Mouse (Mus musculus) embryonic facial prominence, embryonic 13.5 days (tissue): ENCODE measurements around the gene Tpp1. TPM values are rescaled to one million over a fixed set of nuclear protein-coding genes. Genes with fewer than 3 reads are reported as not detected.
A peak's percentile ranks its signal among the peaks of the same experiment; 100 is the strongest.

Experiments used
- ATAC-seq: fragments of 200-750 bp; cut with Nextera tagmentation; 2 replicates; pipeline ENCODE4 v1.8.0; 2017; ENCODE audit warnings: low read depth; ENCODE audit not compliant: insufficient number of reproducible peaks, insufficient read depth, low FRiP score, low TSS enrichment
- H3K27ac ChIP-seq: fragments of 300-500 bp; sonication (generic); 2 replicates; pipeline ENCODE4 v1.5.1; 2015; ENCODE audit warnings: moderate library complexity, mild to moderate bottlenecking, inconsistent platforms
- H3K27me3 ChIP-seq: fragments of 300-500 bp; sonication (generic); 2 replicates; pipeline ENCODE4 v1.6.1; 2015; ENCODE audit warnings: mild to moderate bottlenecking, inconsistent platforms
- H3K36me3 ChIP-seq: fragments of 300-500 bp; sonication (generic); 2 replicates; pipeline ENCODE4 v1.6.1; 2015; ENCODE audit warnings: mild to moderate bottlenecking, inconsistent platforms
- H3K4me1 ChIP-seq: fragments of 300-500 bp; sonication (generic); 2 replicates; pipeline ENCODE4 v1.6.1; 2015; ENCODE audit warnings: inconsistent platforms
- H3K4me2 ChIP-seq: fragments of 300-500 bp; sonication (generic); 2 replicates; pipeline ENCODE4 v1.6.1; 2015; ENCODE audit warnings: moderate library complexity, mild to moderate bottlenecking, inconsistent platforms
- H3K4me3 ChIP-seq: fragments of 300-500 bp; sonication (generic); 2 replicates; pipeline ENCODE4 v1.5.1; 2015; ENCODE audit warnings: mild to moderate bottlenecking, inconsistent platforms
- H3K9ac ChIP-seq: fragments of 300-500 bp; sonication (generic); 2 replicates; pipeline ENCODE4 v1.6.1; 2015; ENCODE audit warnings: mild to moderate bottlenecking, inconsistent platforms
- H3K9me3 ChIP-seq: fragments of 300-500 bp; sonication (generic); 2 replicates; pipeline ENCODE4 v1.6.1; 2016; ENCODE audit warnings: inconsistent platforms
- WGBS: fragments of 180-500 bp; shearing (Covaris S2); methylation state at CpG from one replicate; pipeline ENCODE4 v1.1.7; 2015; ENCODE audit warnings: mixed read lengths; 5-methylcytosine and 5-hydroxymethylcytosine counted together
- polyA plus RNA-seq: library from polyadenylated mRNA; unstranded; fragments of >200 nt; fragmentation: Nextera tagmentation; extraction: Ambion mirVana; gene quantifications from 2 replicates; pipeline ENCODE4 v1.2.1, GENCODE M21; 2015

The Tpp1 gene
- polyA plus RNA-seq, 1 experiment from 2014 or later: 44.0 TPM

DNA sequence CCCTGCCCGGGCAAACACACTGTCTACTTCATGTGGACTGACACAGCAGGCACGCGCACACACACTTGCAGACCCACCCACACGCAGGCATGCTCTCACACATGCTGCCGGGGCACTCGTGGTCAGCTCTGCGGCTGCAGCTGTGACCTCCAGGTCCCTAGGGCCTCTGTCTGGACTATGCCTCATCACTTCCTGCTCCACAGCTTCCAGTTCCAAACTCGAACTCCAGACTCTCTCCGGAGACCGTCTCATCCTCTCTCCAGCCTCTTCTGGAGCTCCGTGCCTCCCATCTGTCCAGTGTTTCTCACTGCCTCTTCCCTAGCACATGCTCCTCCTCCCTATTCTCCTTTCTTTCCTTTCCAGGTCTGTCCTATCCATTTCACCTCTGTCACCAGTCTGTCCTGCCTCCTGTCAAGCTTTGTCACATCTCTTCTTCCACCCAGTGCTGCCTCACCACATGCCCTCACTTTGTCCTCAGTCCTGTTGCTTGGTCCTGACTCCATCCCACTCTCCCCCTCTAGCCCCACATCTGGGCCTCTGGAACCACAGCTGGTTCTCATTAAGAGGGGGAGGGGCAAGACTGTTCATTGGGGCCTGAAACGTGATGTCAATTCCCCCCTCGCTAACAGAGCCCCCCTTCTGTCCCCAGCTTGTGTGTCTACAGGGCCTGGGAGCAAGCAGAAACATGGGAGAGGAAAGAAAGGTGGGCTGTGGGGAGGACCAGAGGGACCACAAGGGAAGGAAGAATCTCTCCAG lies 25.9 kb upstream of the Tpp1 start:
- H3K9me3 ChIP-seq: no peaks in the 10 kb centered on the region
- peak overlapping the region; percentile 66 for H3K9ac ChIP-seq
- peak; percentile 88 for ATAC-seq
- H3K4me2 ChIP-seq: peak overlapping the region; percentile 66
- no peaks in the 10 kb centered on the region for H3K27me3 ChIP-seq
- peak overlapping the region; percentile 98 for H3K27ac ChIP-seq
- peak overlapping the region; percentile 43 for H3K4me3 ChIP-seq
- H3K4me1 ChIP-seq: peaks cover 81% of the 10 kb centered on the region
- 18% methylated on average over 13 of the region's 13 CpGs for WGBS
- peaks cover 50% of the 10 kb centered on the region for H3K36me3 ChIP-seq

GRCm38 (mm10) chr7:105777316-105777715 lies 25.3 kb upstream of the Tpp1 start:
- WGBS: 79% methylated on average over 1 of the region's 1 CpGs
- Histone ChIP-seq H3K27me3 (no peaks in the 10 kb centered on the region), H3K9me3 (no peaks in the 10 kb centered on the region), H3K27ac (peak overlapping the region; percentile 98), H3K4me1 (peaks cover 78% of the 10 kb centered on the region), H3K36me3 (peaks cover 53% of the 10 kb centered on the region), H3K4me2 (peak overlapping the region; percentile 66), H3K4me3 (peak overlapping the region; percentile 43), H3K9ac (peak overlapping the region; percentile 66)
- ATAC-seq: no peak

DNA sequence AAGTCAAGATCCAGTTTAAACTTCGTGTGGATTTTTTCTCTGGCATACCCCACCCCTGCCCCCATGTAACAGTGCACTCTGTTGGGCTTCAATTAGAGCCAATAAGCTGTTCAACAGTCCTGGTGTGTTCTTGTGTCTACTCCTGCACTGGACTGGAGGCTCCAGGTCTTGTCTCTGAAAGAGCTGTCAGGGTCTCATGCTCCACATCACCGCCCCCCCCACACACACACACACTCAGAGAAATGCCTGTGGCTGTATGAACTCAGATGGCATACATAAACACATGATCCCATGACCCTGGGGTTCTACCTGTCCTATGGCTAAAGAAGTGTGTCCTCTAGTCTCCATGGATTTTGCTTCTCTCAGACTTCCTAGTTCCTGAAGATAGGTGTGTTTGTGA lies 24.0 kb upstream of the Tpp1 start:
- no peak overlapping the region for H3K4me3 ChIP-seq
- H3K9ac ChIP-seq: no peak overlapping the region
- no peak overlapping the region for H3K27ac ChIP-seq
- H3K36me3 ChIP-seq: peaks cover 53% of the 10 kb centered on the region
- WGBS: 76% methylated on average over 2 of the region's 2 CpGs
- no peaks in the 10 kb centered on the region for H3K27me3 ChIP-seq
- no peak overlapping the region for H3K4me2 ChIP-seq
- ATAC-seq: no peak
- H3K4me1 ChIP-seq: peaks cover 84% of the 10 kb centered on the region
- H3K9me3 ChIP-seq: no peaks in the 10 kb centered on the region

DNA sequence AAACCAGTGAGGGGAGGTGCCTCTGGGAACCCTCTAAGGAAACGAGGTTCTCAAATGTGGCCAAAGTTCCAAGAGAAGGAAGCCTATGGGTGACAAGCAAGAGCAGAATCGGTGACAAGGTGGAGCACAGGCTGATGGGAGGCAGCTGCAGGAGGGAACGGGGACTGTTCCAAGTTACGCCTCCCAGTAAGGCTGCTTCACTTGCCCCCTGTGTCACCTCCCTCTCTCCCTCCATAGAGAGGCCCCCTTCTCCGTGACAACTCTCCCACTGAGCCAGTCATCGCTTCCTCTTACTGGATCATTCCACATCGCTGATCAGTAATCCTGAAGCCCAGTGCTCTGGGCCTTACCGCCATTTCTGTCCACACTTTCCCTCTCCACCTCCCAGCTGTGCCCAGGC lies 22.6 kb upstream of the Tpp1 start:
- Histone ChIP-seq H3K27me3 (no peaks in the 10 kb centered on the region), H3K4me1 (peaks cover 76% of the 10 kb centered on the region), H3K27ac (no peak overlapping the region), H3K36me3 (peaks cover 54% of the 10 kb centered on the region), H3K4me2 (no peak overlapping the region), H3K9ac (no peak overlapping the region), H3K9me3 (no peaks in the 10 kb centered on the region), H3K4me3 (no peak overlapping the region)
- ATAC-seq: no peak
- WGBS: 62% methylated on average over 8 of the region's 8 CpGs

GRCm38 (mm10) chr7:105773041-105773440 lies 21.0 kb upstream of the Tpp1 start:
- 69% methylated on average over 5 of the region's 5 CpGs for WGBS
- Histone ChIP-seq H3K36me3 (peaks cover 64% of the 10 kb centered on the region), H3K4me1 (peaks cover 70% of the 10 kb centered on the region)

GRCm38 (mm10) chr7:105772331-105772730 lies 20.3 kb upstream of the Tpp1 start:
- WGBS: 96% methylated on average over 15 of the region's 15 CpGs

More at GRCm38 (mm10) chr7:105773041-105773440, 21.0 kb upstream of the Tpp1 start:
- Histone ChIP-seq H3K27ac (no peak overlapping the region), H3K4me2 (no peak overlapping the region), H3K9ac (no peak overlapping the region), H3K4me3 (no peak overlapping the region), H3K9me3 (no peaks in the 10 kb centered on the region), H3K27me3 (no peaks in the 10 kb centered on the region)
- ATAC-seq: no peak

GRCm38 (mm10) chr7:105769959-105770358 lies 17.9 kb upstream of the Tpp1 start:
- Histone ChIP-seq H3K36me3 (peaks cover 78% of the 10 kb centered on the region), H3K27ac (no peak overlapping the region), H3K9ac (no peak overlapping the region), H3K4me1 (peaks cover 47% of the 10 kb centered on the region), H3K4me2 (no peak overlapping the region), H3K4me3 (no peak overlapping the region), H3K27me3 (no peaks in the 10 kb centered on the region), H3K9me3 (no peaks in the 10 kb centered on the region)
- no peak for ATAC-seq
- 85% methylated on average over 3 of the region's 3 CpGs for WGBS

More at GRCm38 (mm10) chr7:105772331-105772730, 20.3 kb upstream of the Tpp1 start:
- Histone ChIP-seq H3K27ac (no peak overlapping the region), H3K36me3 (peaks cover 71% of the 10 kb centered on the region), H3K9me3 (no peaks in the 10 kb centered on the region), H3K27me3 (no peaks in the 10 kb centered on the region), H3K4me1 (peaks cover 69% of the 10 kb centered on the region), H3K9ac (no peak overlapping the region), H3K4me3 (no peak overlapping the region), H3K4me2 (no peak overlapping the region)
- ATAC-seq: no peak

DNA sequence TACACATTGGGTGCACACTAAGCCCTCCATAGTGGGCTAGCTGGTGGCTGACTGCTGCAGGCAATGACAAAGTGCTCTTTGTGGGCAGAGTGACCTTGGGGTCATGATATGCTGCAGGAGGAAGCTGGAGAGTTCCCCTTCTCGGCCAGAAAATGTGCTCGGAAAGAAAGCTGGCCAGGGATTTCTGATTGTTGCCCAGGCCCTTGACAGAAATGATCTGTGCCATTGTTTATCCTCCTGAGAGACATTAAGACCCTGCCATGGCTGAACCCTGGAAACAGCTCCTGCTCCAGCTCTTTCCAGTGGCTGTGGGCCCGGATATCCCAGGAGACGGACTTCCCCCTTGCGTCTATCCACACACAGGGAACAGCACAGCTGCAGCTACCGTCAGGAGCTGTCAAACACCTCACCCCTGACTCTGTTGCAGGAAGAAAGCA lies 15.7 kb upstream of the Tpp1 start:
- peaks cover 30% of the 10 kb centered on the region; the same call in 1 of the 2 replicates for H3K4me1 ChIP-seq
- 26% methylated on average over 6 of the region's 6 CpGs for WGBS
- H3K27me3 ChIP-seq: no peaks in the 10 kb centered on the region; the same call in 1 of the 2 replicates
- no peak overlapping the region for H3K4me3 ChIP-seq
- no peak overlapping the region for H3K9ac ChIP-seq
- H3K36me3 ChIP-seq: peaks cover 88% of the 10 kb centered on the region
- no peak overlapping the region for H3K4me2 ChIP-seq
- no peak for ATAC-seq
- H3K27ac ChIP-seq: peak overlapping the region; percentile 34; the same call in 1 of the 2 replicates
- H3K9me3 ChIP-seq: no peaks in the 10 kb centered on the region

DNA sequence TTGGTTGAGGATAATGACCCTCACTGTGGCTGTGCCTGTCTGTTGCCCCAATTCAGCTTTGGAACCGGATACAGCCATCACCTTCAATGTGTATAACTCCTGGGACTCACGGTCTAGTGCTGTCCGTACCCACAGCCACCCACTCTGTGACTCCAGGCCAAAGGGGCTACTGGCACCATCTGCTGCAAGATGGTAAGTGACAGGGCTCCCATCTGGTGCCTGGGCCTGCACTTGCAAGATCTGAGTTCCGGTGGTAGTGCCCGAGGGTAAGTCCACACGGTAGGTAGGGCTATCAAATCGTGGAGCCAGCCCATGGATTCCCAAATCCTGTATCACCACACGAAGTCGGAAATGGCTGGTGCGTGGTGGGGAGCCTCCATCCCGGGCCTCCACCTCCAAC lies 12.3 kb upstream of the Tpp1 start:
- no peaks in the 10 kb centered on the region for H3K9me3 ChIP-seq
- no peak overlapping the region for H3K4me3 ChIP-seq
- WGBS: 91% methylated on average over 11 of the region's 11 CpGs
- no peak overlapping the region for H3K4me2 ChIP-seq
- no peak overlapping the region for H3K9ac ChIP-seq
- peaks cover 81% of the 10 kb centered on the region for H3K36me3 ChIP-seq
- ATAC-seq: no peak
- peaks cover 17% of the 10 kb centered on the region; the same call in 1 of the 2 replicates for H3K4me1 ChIP-seq
- H3K27ac ChIP-seq: no peak overlapping the region
- H3K27me3 ChIP-seq: no peaks in the 10 kb centered on the region; the same call in 1 of the 2 replicates

DNA sequence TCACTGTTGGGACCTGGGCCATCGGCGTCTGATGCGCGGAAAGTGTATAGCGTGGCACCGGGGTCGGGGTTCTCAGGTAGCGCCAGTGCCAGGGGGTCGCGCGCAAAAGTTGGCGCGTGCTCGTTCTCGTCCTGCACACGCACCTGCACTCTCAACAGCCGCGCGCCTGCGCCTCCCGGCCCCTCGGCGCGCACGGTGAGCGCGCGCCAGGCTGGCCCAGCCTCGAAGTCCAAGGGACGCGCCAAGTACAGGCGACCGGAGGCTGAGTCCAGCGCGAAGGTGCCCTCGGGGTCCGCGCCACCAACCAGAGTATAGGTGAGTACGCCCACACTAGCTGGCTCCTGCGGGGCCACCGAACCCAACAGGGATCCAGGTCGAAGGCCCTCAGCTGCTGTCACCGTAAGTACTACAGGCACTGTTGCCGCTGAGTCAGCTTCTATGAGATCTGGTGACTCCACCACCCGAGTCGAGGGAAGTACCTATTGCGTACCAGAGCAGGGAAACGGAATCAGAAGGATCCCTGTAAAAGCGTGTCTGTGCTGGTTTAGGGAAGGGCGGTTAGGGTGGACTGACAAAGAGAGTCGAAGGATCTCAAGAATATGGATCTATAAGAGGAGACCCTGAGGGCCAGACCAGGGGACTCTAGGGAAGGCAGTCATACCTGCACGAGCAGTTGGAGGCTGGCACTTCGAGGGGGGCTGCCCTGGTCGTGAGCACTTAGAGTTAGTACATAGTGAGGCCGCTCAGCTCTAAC lies 10.7 kb upstream of the Tpp1 start:
- ATAC-seq: no peak
- no peaks in the 10 kb centered on the region for H3K9me3 ChIP-seq
- H3K27me3 ChIP-seq: no peaks in the 10 kb centered on the region; the same call in 1 of the 2 replicates
- 31% methylated on average over 55 of the region's 55 CpGs for WGBS
- H3K4me2 ChIP-seq: peak overlapping the region; percentile 37
- no peak overlapping the region for H3K27ac ChIP-seq
- peaks cover 3% of the 10 kb centered on the region; the same call in 1 of the 2 replicates for H3K4me1 ChIP-seq
- H3K36me3 ChIP-seq: peaks cover 85% of the 10 kb centered on the region
- H3K9ac ChIP-seq: peak overlapping the region; percentile 27; the same call in 1 of the 2 replicates
- peak overlapping the region; percentile 16; the same call in 1 of the 2 replicates for H3K4me3 ChIP-seq

DNA sequence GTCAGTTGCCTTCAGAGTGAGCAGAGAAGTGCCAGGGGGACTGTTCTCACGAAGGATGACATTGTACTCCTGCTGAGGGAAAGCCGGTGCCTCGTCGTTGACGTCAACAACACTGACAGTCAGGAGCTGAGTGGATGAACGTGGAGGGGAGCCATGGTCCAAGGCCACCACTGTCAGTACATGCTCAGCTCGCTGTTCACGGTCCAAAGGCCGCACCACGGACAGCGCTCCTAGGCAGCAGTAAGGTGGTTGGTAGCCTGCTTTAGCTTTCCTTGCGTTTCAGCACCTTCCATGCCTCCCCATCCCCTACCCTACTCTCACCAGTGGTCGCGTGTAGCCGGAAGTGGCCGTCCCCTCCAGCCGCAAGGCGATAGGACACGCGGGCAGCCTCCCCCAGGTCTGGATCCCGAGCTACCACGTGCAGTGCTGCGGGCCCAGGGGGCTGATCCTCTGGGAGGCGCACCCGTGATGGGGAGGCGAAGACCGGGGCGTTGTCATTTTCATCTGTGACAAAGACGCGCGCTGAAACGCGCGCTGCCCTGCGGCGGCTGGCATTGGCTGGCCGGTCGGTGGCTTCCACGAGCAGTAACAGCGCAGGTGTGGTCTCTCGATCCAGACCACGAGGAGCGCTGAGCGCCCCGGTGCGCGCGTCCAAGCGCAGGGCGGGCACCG lies 9.9 kb upstream of the Tpp1 start:
- no peaks in the 10 kb centered on the region; the same call in 1 of the 2 replicates for H3K27me3 ChIP-seq
- H3K9ac ChIP-seq: no peak overlapping the region
- peak overlapping the region; percentile 16; the same call in 1 of the 2 replicates for H3K4me3 ChIP-seq
- H3K9me3 ChIP-seq: no peaks in the 10 kb centered on the region
- no peaks in the 10 kb centered on the region for H3K4me1 ChIP-seq
- 31% methylated on average over 51 of the region's 51 CpGs for WGBS
- H3K27ac ChIP-seq: no peak overlapping the region
- no peak for ATAC-seq
- H3K36me3 ChIP-seq: peaks cover 87% of the 10 kb centered on the region
- peak overlapping the region; percentile 37 for H3K4me2 ChIP-seq
